Mouse (Mus musculus) liver, adult 2 months (tissue): ENCODE results near the gene Dusp1. TPM values are rescaled to one million over a fixed set of nuclear protein-coding genes. Genes with fewer than 3 reads are reported as not detected.

Experiments
- DNase-seq: peaks from one replicate; pipeline ENCODE4 v3.0.0-alpha.2; 2011; ENCODE audit warnings: low read depth, low spot score; ENCODE audit errors: extremely low read depth
- H3K27ac ChIP-seq: fragments of 200-500 bp; replicated peaks from 2 replicates; pipeline ENCODE4 v1.5.1; 2012; ENCODE audit warnings: low read depth, mild to moderate bottlenecking, control low read depth, inconsistent platforms, low read length; ENCODE audit not compliant: insufficient read depth
- H3K27me3 ChIP-seq: fragments of 200-500 bp; 2 replicates; pipeline ENCODE4 v1.6.1; 2012; ENCODE audit warnings: mild to moderate bottlenecking, moderate library complexity, low read length, inconsistent platforms; ENCODE audit not compliant: control insufficient read depth, insufficient read depth
- H3K36me3 ChIP-seq: fragments of 200-500 bp; 2 replicates; pipeline ENCODE4 v1.6.1; 2012; ENCODE audit warnings: low read length, inconsistent platforms; ENCODE audit not compliant: control insufficient read depth, insufficient read depth
- H3K4me1 ChIP-seq: fragments of 200-500 bp; 2 replicates; pipeline ENCODE4 v1.6.1; 2011; ENCODE audit warnings: low read length; ENCODE audit not compliant: control insufficient read depth, insufficient read depth
- H3K4me3 ChIP-seq: fragments of 200-500 bp; 2 replicates; pipeline ENCODE4 v1.5.1; 2011; ENCODE audit warnings: low read depth, mild to moderate bottlenecking, control low read depth, low read length, moderate library complexity; ENCODE audit not compliant: insufficient read depth
- H3K79me2 ChIP-seq: fragments of 200-500 bp; 2 replicates; pipeline ENCODE4 v1.6.1; 2012; ENCODE audit warnings: inconsistent platforms, mild to moderate bottlenecking, low read length, moderate library complexity; ENCODE audit not compliant: control insufficient read depth, insufficient read depth
- H3K9ac ChIP-seq: fragments of 200-500 bp; 2 replicates; pipeline ENCODE4 v1.6.1; 2012; ENCODE audit warnings: low read depth, mild to moderate bottlenecking, control low read depth, inconsistent platforms, low read length
- CTCF ChIP-seq: fragments of 200-500 bp; IDR thresholded peaks from 2 replicates; pipeline ENCODE4 v1.5.1; 2011; ENCODE audit warnings: low read depth, low read length, control low read depth
- POLR2A ChIP-seq: fragments of 200-500 bp; IDR thresholded peaks from 2 replicates; pipeline ENCODE4 v1.6.1; 2011; ENCODE audit warnings: low read length, control low read depth; ENCODE audit not compliant: insufficient read depth; ENCODE audit errors: extremely low read depth
- WGBS: fragments of 180-500 bp; shearing (Covaris S2); methylation state at CpG from one replicate; pipeline ENCODE4 v1.1.7; 2018; 5-methylcytosine and 5-hydroxymethylcytosine counted together
- polyA plus RNA-seq: library from polyadenylated mRNA; depleted of rRNA; stranded (reverse); fragments of >200 nt; gene quantifications from 2 replicates; pipeline ENCODE4 v1.2.3, GENCODE M21; 2012
- total RNA-seq: library from RNA; depleted of rRNA; stranded (reverse); fragments of >200 nt; gene quantifications from 2 replicates; pipeline ENCODE4 v1.2.3, GENCODE M21; 2014

The Dusp1 gene
- total and polyA plus RNA-seq, 2 experiments: 10.5 to 22.2 TPM

- 89% methylated on average over 5 of the region's 5 CpGs for WGBS
- H3K27ac ChIP-seq: peak overlapping the region; percentile 60
- H3K9ac ChIP-seq: no peak overlapping the region
Measured at GRCm38 (mm10) chr17:26534695-26535094, 27.2 kb downstream of the Dusp1 start.

GRCm38 (mm10) chr17:26533871-26534372 is 28.0 kb downstream of the Dusp1 start:
- Histone ChIP-seq H3K4me1 (no peaks in the 10 kb centered on the region), H3K4me3 (no peak overlapping the region), H3K27me3 (no peaks in the 10 kb centered on the region), H3K27ac (peak overlapping the region; percentile 58), H3K36me3 (no peaks in the 10 kb centered on the region), H3K9ac (no peak overlapping the region), H3K79me2 (no peaks in the 10 kb centered on the region)
- TF ChIP-seq CTCF (no peak), POLR2A (no peak)
- 82% methylated on average over 5 of the region's 5 CpGs for WGBS
- DNase-seq: peak; percentile 58

More at GRCm38 (mm10) chr17:26534695-26535094, 27.2 kb downstream of the Dusp1 start:
- no peak for DNase-seq
- no peak overlapping the region for H3K4me3 ChIP-seq
- no peaks in the 10 kb centered on the region for H3K4me1 ChIP-seq
- TF ChIP-seq POLR2A (no peak), CTCF (no peak)
- H3K27me3 ChIP-seq: no peaks in the 10 kb centered on the region
- no peaks in the 10 kb centered on the region for H3K79me2 ChIP-seq
- H3K36me3 ChIP-seq: no peaks in the 10 kb centered on the region

- H3K4me1 ChIP-seq: no peaks in the 10 kb centered on the region
- no peak overlapping the region for H3K4me3 ChIP-seq
- no peak overlapping the region for H3K9ac ChIP-seq
- H3K27ac ChIP-seq: peak overlapping the region; percentile 1; the same call in 1 of the 2 replicates
- no peak for DNase-seq
- H3K27me3 ChIP-seq: no peaks in the 10 kb centered on the region
- H3K79me2 ChIP-seq: no peaks in the 10 kb centered on the region
- WGBS: 77% methylated on average over 4 of the region's 4 CpGs
- TF ChIP-seq POLR2A: no peak
- TF ChIP-seq CTCF: no peak
- no peaks in the 10 kb centered on the region for H3K36me3 ChIP-seq
Measured at GRCm38 (mm10) chr17:26532476-26533045, 29.4 kb downstream of the Dusp1 start.

- Histone ChIP-seq H3K4me3 (no peak overlapping the region), H3K79me2 (no peaks in the 10 kb centered on the region), H3K9ac (no peak overlapping the region), H3K27ac (no peak overlapping the region), H3K36me3 (no peaks in the 10 kb centered on the region), H3K27me3 (no peaks in the 10 kb centered on the region), H3K4me1 (no peaks in the 10 kb centered on the region)
- WGBS: 89% methylated on average over 7 of the region's 7 CpGs
- no peak for DNase-seq
- no peak for TF ChIP-seq CTCF
- no peak for TF ChIP-seq POLR2A
Measured at GRCm38 (mm10) chr17:26531395-26532027, 30.4 kb downstream of the Dusp1 start.

GRCm38 (mm10) chr17:26530590-26531081 is 31.3 kb downstream of the Dusp1 start:
- H3K79me2 ChIP-seq: no peaks in the 10 kb centered on the region
- H3K9ac ChIP-seq: no peak overlapping the region
- H3K4me3 ChIP-seq: no peak overlapping the region
- H3K27me3 ChIP-seq: no peaks in the 10 kb centered on the region
- no peak overlapping the region for H3K27ac ChIP-seq
- H3K4me1 ChIP-seq: no peaks in the 10 kb centered on the region
- DNase-seq: no peak
- TF ChIP-seq POLR2A: no peak
- TF ChIP-seq CTCF: no peak
- no peaks in the 10 kb centered on the region for H3K36me3 ChIP-seq
- WGBS: 72% methylated on average over 3 of the region's 3 CpGs
